Mouse (Mus musculus) ES-E14 (cell line): ENCODE measurements at regions not wholly inside any gene's neighbourhood (a gene's known extent, or its start where the extent isn't known, plus 50 kb on each side); places are given as distances from the start of the nearest gene placed in this dataset.

Experiments used
- DNase-seq: peaks from one replicate; pipeline ENCODE4 v3.0.0-alpha.2; 2013; ENCODE audit warnings: low read depth, low spot score
- H3K27ac ChIP-seq: 2 replicates; pipeline ENCODE4 v1.5.1; 2012; ENCODE audit warnings: low read depth, mild to moderate bottlenecking, low read length, moderate library complexity, mixed read lengths; ENCODE audit not compliant: poor library complexity, insufficient read depth, severe bottlenecking
- H3K36me3 ChIP-seq: 2 replicates; pipeline ENCODE4 v1.6.1; 2012; ENCODE audit warnings: mild to moderate bottlenecking, low read length, moderate library complexity, mixed read lengths; ENCODE audit not compliant: control insufficient read depth, poor library complexity, insufficient read depth, severe bottlenecking
- H3K4me1 ChIP-seq, 2 experiments: fragments of 150-350 bp in 1 of 2; sonication (generic) in 1 of 2; 2 replicates each; pipeline ENCODE4 v1.6.1; 2012; ENCODE audit warnings: low read length in 2 of 2, mild to moderate bottlenecking in 1 of 2, mixed read lengths in 1 of 2; ENCODE audit not compliant: control insufficient read depth in 2 of 2, insufficient read depth in 2 of 2, poor library complexity in 1 of 2
- H3K4me3 ChIP-seq, 2 experiments: fragments of 150-350 bp in 1 of 2; sonication (generic) in 1 of 2; 2 replicates each; pipeline ENCODE4 v1.5.1; 2012; ENCODE audit warnings: low read length in 2 of 2, low read depth in 1 of 2, mild to moderate bottlenecking in 1 of 2, mixed read lengths in 1 of 2; ENCODE audit not compliant: insufficient read depth in 1 of 2, poor library complexity in 1 of 2, severe bottlenecking in 1 of 2
- H3K9ac ChIP-seq: 2 replicates; pipeline ENCODE4 v1.6.1; 2012; ENCODE audit warnings: low read depth, mild to moderate bottlenecking, low read length, mixed read lengths; ENCODE audit not compliant: poor library complexity, insufficient read depth, severe bottlenecking
- H3K9me3 ChIP-seq: fragments of 150-350 bp; sonication (generic); 2 replicates; pipeline ENCODE4 v1.6.1; 2012; ENCODE audit warnings: low read depth, mild to moderate bottlenecking, low read length; ENCODE audit not compliant: control insufficient read depth, insufficient read depth
- CHD2 ChIP-seq: IDR thresholded peaks from 2 replicates; pipeline ENCODE4 v1.6.1; 2014; ENCODE audit warnings: mild to moderate bottlenecking, low read depth, low read length, inconsistent platforms
- HCFC1 ChIP-seq: IDR thresholded peaks from 2 replicates; pipeline ENCODE4 v1.6.1; 2012; ENCODE audit warnings: low read length, inconsistent platforms, borderline replicate concordance; ENCODE audit not compliant: insufficient read depth
- MAFK ChIP-seq: IDR thresholded peaks from 2 replicates; pipeline ENCODE4 v1.6.1; 2014; ENCODE audit warnings: mild to moderate bottlenecking, low read depth, low read length, inconsistent platforms; ENCODE audit not compliant: insufficient read depth
- ZC3H11A ChIP-seq: IDR thresholded peaks from 2 replicates; pipeline ENCODE4 v1.6.1; 2012; ENCODE audit warnings: low read depth, mild to moderate bottlenecking, inconsistent platforms, low read length, borderline replicate concordance
- ZNF384 ChIP-seq: IDR thresholded peaks from 2 replicates; pipeline ENCODE4 v1.6.1; 2012; ENCODE audit warnings: low read depth, low read length, inconsistent platforms
- in situ Hi-C, 2 experiments: fragments of 600-800 bp; cut with MboI; formaldehyde crosslinking; loops; one replicate each; pipeline ENCODE4 v1.15.1; 2025; ENCODE audit warnings: low sequenced_read_pairs in 2 of 2, inconsistent platforms in 1 of 2; ENCODE audit not compliant: unreplicated experiment in 2 of 2

DNA sequence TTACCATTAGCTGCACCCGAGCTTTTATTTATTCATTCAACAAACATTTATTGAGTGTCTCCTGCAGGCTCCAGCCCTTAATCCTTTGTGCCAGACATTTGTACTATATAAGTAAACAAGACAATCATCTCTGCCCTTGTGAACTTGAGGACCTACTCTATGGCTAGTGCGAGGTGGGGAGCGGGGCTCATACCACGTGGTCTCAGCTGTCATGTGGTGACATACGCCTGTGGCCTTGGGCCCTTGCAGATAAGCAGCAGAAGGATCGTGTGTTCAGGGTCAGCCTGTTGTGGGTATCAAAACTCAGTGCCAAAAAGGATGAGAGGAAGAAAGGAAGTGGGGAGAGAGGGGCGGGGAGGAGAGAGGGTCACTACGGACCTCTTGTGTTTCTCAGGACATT is 186.8 kb upstream of the Tbx3 start:
- Histone ChIP-seq H3K36me3 (no peaks in the 10 kb centered on the region), H3K9me3 (no peaks in the 10 kb centered on the region), H3K4me3 (no peak overlapping the region), H3K9ac (no peak overlapping the region), H3K4me1 (no peaks in the 10 kb centered on the region), H3K27ac (no peak overlapping the region)
- in situ Hi-C loops: no loop called here
- no peak for DNase-seq
- no peak for TF ChIP-seq MAFK
- TF ChIP-seq ZC3H11A: no peak
- TF ChIP-seq CHD2: no peak
- TF ChIP-seq HCFC1: no peak
- no peak for TF ChIP-seq ZNF384

- H3K4me1 ChIP-seq: no peaks in the 10 kb centered on the region
- no peak overlapping the region for H3K9ac ChIP-seq
- no peak overlapping the region for H3K27ac ChIP-seq
- H3K9me3 ChIP-seq: no peaks in the 10 kb centered on the region
- DNase-seq: no peak
- no peak for TF ChIP-seq CHD2
- no peak for TF ChIP-seq ZNF384
- TF ChIP-seq HCFC1: no peak
- no peak for TF ChIP-seq MAFK
- TF ChIP-seq ZC3H11A: no peak
- H3K4me3 ChIP-seq: no peak overlapping the region
- no peaks in the 10 kb centered on the region for H3K36me3 ChIP-seq
- in situ Hi-C loops: no loop called here
These were observed 184.3 kb upstream of the Tbx3 start for GRCm38 (mm10) chr5:119486196-119486595.

GRCm38 (mm10) chr5:119487184-119487583 is 183.3 kb upstream of the Tbx3 start:
- H3K9ac ChIP-seq: no peak overlapping the region
- no peaks in the 10 kb centered on the region for H3K4me1 ChIP-seq
- in situ Hi-C loops: no loop called here
- no peak for TF ChIP-seq HCFC1
- TF ChIP-seq ZC3H11A: no peak
- TF ChIP-seq ZNF384: no peak
- no peak for TF ChIP-seq MAFK
- TF ChIP-seq CHD2: no peak
- no peaks in the 10 kb centered on the region for H3K36me3 ChIP-seq
- no peak overlapping the region for H3K27ac ChIP-seq
- H3K4me3 ChIP-seq: no peak overlapping the region
- no peak for DNase-seq
- H3K9me3 ChIP-seq: no peaks in the 10 kb centered on the region

- in situ Hi-C loops: no loop called here
- Histone ChIP-seq H3K4me3 (no peak overlapping the region), H3K4me1 (no peaks in the 10 kb centered on the region), H3K9ac (no peak overlapping the region), H3K27ac (no peak overlapping the region), H3K36me3 (no peaks in the 10 kb centered on the region), H3K9me3 (no peaks in the 10 kb centered on the region)
- no peak for DNase-seq
- TF ChIP-seq HCFC1 (no peak), ZC3H11A (no peak), MAFK (no peak), CHD2 (no peak), ZNF384 (no peak)
These were observed 173.0 kb upstream of the Tbx3 start for GRCm38 (mm10) chr5:119497501-119497900.

- H3K27ac ChIP-seq: no peak overlapping the region
These were observed 172.0 kb upstream of the Tbx3 start for GRCm38 (mm10) chr5:119498431-119498830.

More at GRCm38 (mm10) chr5:119498431-119498830, 172.0 kb upstream of the Tbx3 start:
- no peaks in the 10 kb centered on the region for H3K36me3 ChIP-seq
- no peaks in the 10 kb centered on the region for H3K4me1 ChIP-seq
- no peak overlapping the region for H3K4me3 ChIP-seq
- no peak for TF ChIP-seq HCFC1
- TF ChIP-seq ZNF384: no peak
- peak; percentile 94 for TF ChIP-seq MAFK
- TF ChIP-seq ZC3H11A: no peak
- H3K9ac ChIP-seq: no peak overlapping the region
- H3K9me3 ChIP-seq: no peaks in the 10 kb centered on the region
- DNase-seq: no peak
- in situ Hi-C loops: no loop called here
